Mouse (Mus musculus) limb, embryonic 10.5 days (tissue): ENCODE results near the gene Trp53. TPM values are rescaled to one million over a fixed set of nuclear protein-coding genes. Genes with fewer than 3 reads are reported as not detected.
A peak's percentile ranks its signal among the peaks of the same experiment; 100 is the strongest.

Experiments
- DNase-seq: peaks from one replicate; pipeline ENCODE4 v3.0.0-alpha.2; 2017; ENCODE audit warnings: low spot score
- H3K27ac ChIP-seq: fragments of 300-500 bp; sonication (generic); 2 replicates; pipeline ENCODE4 v1.5.1; 2016; ENCODE audit warnings: mild to moderate bottlenecking
- H3K27me3 ChIP-seq: fragments of 300-500 bp; sonication (generic); 2 replicates; pipeline ENCODE4 v1.6.1; 2016; ENCODE audit warnings: low read depth, mild to moderate bottlenecking; ENCODE audit not compliant: poor library complexity, severe bottlenecking
- H3K36me3 ChIP-seq: fragments of 300-500 bp; sonication (generic); 2 replicates; pipeline ENCODE4 v1.6.1; 2016; ENCODE audit warnings: mild to moderate bottlenecking, moderate library complexity
- H3K4me1 ChIP-seq: fragments of 300-500 bp; sonication (generic); 2 replicates; pipeline ENCODE4 v1.6.1; 2016
- H3K4me3 ChIP-seq: fragments of 300-500 bp; sonication (generic); 2 replicates; pipeline ENCODE4 v1.5.1; 2016; ENCODE audit warnings: mild to moderate bottlenecking, moderate library complexity
- H3K9me3 ChIP-seq: fragments of 300-500 bp; sonication (generic); replicated peaks from 2 replicates; pipeline ENCODE4 v1.6.1; 2016; ENCODE audit warnings: mild to moderate bottlenecking
- WGBS: fragments of 180-500 bp; shearing (Covaris S2); methylation state at CpG from one replicate; pipeline ENCODE4 v1.1.7; 2016; 5-methylcytosine and 5-hydroxymethylcytosine counted together
- microRNA counts: library from miRNA; unstranded; fragments of <30 nt; microRNA quantifications from one replicate; lab custom pipeline; 2017
- microRNA-seq: library from miRNA; unstranded; fragments of <30 nt; microRNA quantifications from one replicate; pipeline ENCODE4, GENCODE M21; 2017
- polyA plus RNA-seq: library from polyadenylated mRNA; unstranded; fragments of >200 nt; fragmentation: Nextera tagmentation; extraction: Ambion mirVana; gene quantifications from 2 replicates; pipeline ENCODE4 v1.2.1, GENCODE M21; 2016

The Trp53 gene
- polyA plus RNA-seq, 1 experiment from 2014 or later, result 243 TPM

DNA sequence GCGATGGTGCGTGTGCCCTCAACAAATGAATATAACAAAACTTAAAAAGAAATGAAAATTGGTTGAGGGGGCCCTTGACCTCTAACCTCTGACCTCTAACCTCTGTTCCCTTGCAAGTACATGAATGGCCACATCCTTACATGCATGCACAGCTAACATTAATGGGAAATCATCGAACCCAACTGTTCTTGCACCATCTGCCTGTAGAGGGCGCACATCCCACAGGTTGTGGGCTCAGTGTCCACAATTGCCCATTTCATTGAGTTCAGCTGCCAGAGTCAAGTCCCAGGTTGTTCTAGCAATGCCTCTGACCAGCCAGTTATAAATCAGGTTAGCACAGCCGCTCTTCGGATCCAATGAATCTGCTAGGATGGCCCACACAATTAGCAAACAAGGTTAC lies 48.1 kb downstream of the Trp53 start:
- peaks cover 7% of the 10 kb centered on the region; the same call in 1 of the 2 replicates for H3K4me1 ChIP-seq
- H3K36me3 ChIP-seq, result no peaks in the 10 kb centered on the region
- no peak overlapping the region for H3K4me3 ChIP-seq
- H3K27ac ChIP-seq, result no peak overlapping the region
- peak; percentile 88 for DNase-seq
- H3K9me3 ChIP-seq, result no peaks in the 10 kb centered on the region
- H3K27me3 ChIP-seq, result no peaks in the 10 kb centered on the region
- 37% methylated on average over 6 of the region's 6 CpGs for WGBS

- H3K36me3 ChIP-seq, result 0 out of 2 replicates have a peak, but pooled peaks cover 2% of the 10 kb centered on the region
- no peak for DNase-seq
- H3K4me3 ChIP-seq, result no peak overlapping the region
- WGBS, result 74% methylated on average over 1 of the region's 1 CpGs
- H3K4me1 ChIP-seq, result peaks cover 19% of the 10 kb centered on the region
- H3K9me3 ChIP-seq, result no peaks in the 10 kb centered on the region
- no peaks in the 10 kb centered on the region for H3K27me3 ChIP-seq
- no peak overlapping the region for H3K27ac ChIP-seq
These were observed 49.6 kb downstream of the Trp53 start for GRCm38 (mm10) chr11:69629802-69630201.

- peak; percentile 99 for DNase-seq
- H3K4me3 ChIP-seq, result peak within 1 kb of the TSS; percentile 100
- H3K4me1 ChIP-seq, result peaks cover 27% of the 10 kb centered on the region
- peak within 1 kb of the TSS; percentile 99 for H3K27ac ChIP-seq
- H3K36me3 ChIP-seq, result peaks cover 25% of the 10 kb centered on the region
- WGBS, result 0% methylated on average over 55 of the region's 56 CpGs
- H3K9me3 ChIP-seq, result no peaks in the 10 kb centered on the region
- no peaks in the 10 kb centered on the region for H3K27me3 ChIP-seq
These were observed 52.3 kb downstream of the Trp53 start, which contains the start of gene Fxr2 for GRCm38 (mm10) chr11:69632284-69633089. Gene Fxr2, plus strand, starts transcription at chr11:69632990.

- under 1% methylated on average over 50 of the region's 50 CpGs for WGBS
- H3K27me3 ChIP-seq, result no peaks in the 10 kb centered on the region
- no peaks in the 10 kb centered on the region for H3K9me3 ChIP-seq
- peaks cover 33% of the 10 kb centered on the region for H3K36me3 ChIP-seq
- DNase-seq, result no peak
- peak overlapping the region; percentile 100 for H3K4me3 ChIP-seq
- H3K4me1 ChIP-seq, result peaks cover 27% of the 10 kb centered on the region
- H3K27ac ChIP-seq, result peak overlapping the region; percentile 99
These were observed 53.1 kb downstream of the Trp53 start for GRCm38 (mm10) chr11:69633128-69633866.

DNA sequence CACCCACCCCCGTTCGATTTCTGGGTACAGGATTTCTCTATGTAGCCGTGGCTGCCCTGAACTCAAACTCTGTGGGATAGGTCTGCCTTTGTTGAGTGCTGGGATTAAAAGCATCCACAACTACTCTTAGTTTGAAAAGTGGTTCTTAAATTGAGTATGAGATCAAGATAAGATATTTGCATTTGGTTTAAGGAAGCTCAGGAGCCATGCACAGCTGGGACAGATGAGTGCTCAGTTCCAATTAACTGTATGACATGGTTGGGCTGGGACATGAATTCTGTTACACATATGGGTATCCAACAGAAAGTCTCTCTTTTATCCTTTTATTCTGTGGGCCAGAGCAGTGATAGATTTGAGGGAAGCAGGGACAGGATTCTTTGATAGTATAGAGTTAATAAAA lies 55.3 kb downstream of the Trp53 start:
- Histone ChIP-seq H3K9me3 (no peaks in the 10 kb centered on the region), H3K4me3 (no peak overlapping the region), H3K27ac (no peak overlapping the region), H3K36me3 (peaks cover 55% of the 10 kb centered on the region), H3K27me3 (no peaks in the 10 kb centered on the region), H3K4me1 (peaks cover 27% of the 10 kb centered on the region)
- DNase-seq, result no peak
- 98% methylated on average over 3 of the region's 3 CpGs for WGBS

MicroRNAs encoded within 50 kb of the gene (microRNA counts, 519-probe panel; counts per million panel counts)
- microRNA mmu-miR-467f (lab: Ali Mortazavi, UCI), result 684 counts per million, percentile 72 among the panel's probes with 10 or more counts

Small RNAs within 50 kb of the gene (microRNA-seq; reads per million reads assigned to microRNA genes)
- gene Mir467f, result not detected

Other genes with a start within 250 kb of the Trp53 start
- gene Rnf227, start 239.9 kb upstream of the Trp53 start, polyA plus RNA-seq, result 14.2 and 20.6 TPM in 2 replicates
- gene Chd3, start 211.0 kb upstream of the Trp53 start, polyA plus RNA-seq, result 35.1 and 70.5 TPM in 2 replicates
- 140 and 151 TPM in 2 replicates for gene Naa38, start 184.9 kb upstream of the Trp53 start, polyA plus RNA-seq
- 45.2 and 51.6 TPM in 2 replicates for gene Cyb5d1, start 184.7 kb upstream of the Trp53 start, polyA plus RNA-seq
- 23.0 and 24.7 TPM in 2 replicates for gene Tmem88, start 182.1 kb upstream of the Trp53 start, polyA plus RNA-seq
- 36.6 and 40.8 TPM in 2 replicates for gene Kdm6b, start 166.7 kb upstream of the Trp53 start, polyA plus RNA-seq
- gene Dnah2, start 31.2 kb upstream of the Trp53 start, polyA plus RNA-seq, result 1.0 and 1.3 TPM in 2 replicates
- gene Efnb3, start 20.2 kb upstream of the Trp53 start, polyA plus RNA-seq, result 44.2 and 55.2 TPM in 2 replicates
- 52.3 and 52.8 TPM in 2 replicates for gene Wrap53, start 104 bp upstream of the Trp53 start, polyA plus RNA-seq
- gene Atp1b2, start 25.6 kb downstream of the Trp53 start, polyA plus RNA-seq, result 1.5 TPM in 2 replicates
- gene Shbg, start 37.5 kb downstream of the Trp53 start, polyA plus RNA-seq, result not detected in 2 replicates
- 9.1 and 13.7 TPM in 2 replicates for gene Sat2, start 41.7 kb downstream of the Trp53 start, polyA plus RNA-seq
- 45.4 and 48.1 TPM in 2 replicates for gene Fxr2, start 52.6 kb downstream of the Trp53 start, polyA plus RNA-seq
- 0.16 TPM in 1 of 2 replicates, not detected in the other for gene Sox15, start 75.0 kb downstream of the Trp53 start, polyA plus RNA-seq
- gene Mpdu1, start 82.3 kb downstream of the Trp53 start, polyA plus RNA-seq, result 66.8 and 74.2 TPM in 2 replicates
- gene Cd68, start 85.8 kb downstream of the Trp53 start, polyA plus RNA-seq, result 3.5 and 3.6 TPM in 2 replicates
- gene Eif4a1, start 92.1 kb downstream of the Trp53 start, polyA plus RNA-seq, result 678 and 791 TPM in 2 replicates
- 149 and 151 TPM in 2 replicates for gene Senp3, start 101.7 kb downstream of the Trp53 start, polyA plus RNA-seq
- gene Tnfsf13, start 105.4 kb downstream of the Trp53 start, polyA plus RNA-seq, result 0.20 and 0.45 TPM in 2 replicates
- 3.0 and 4.2 TPM in 2 replicates for gene Tnfsf12, start 115.5 kb downstream of the Trp53 start, polyA plus RNA-seq
- 0.53 and 0.73 TPM in 2 replicates for gene Tnfsfm13, start 115.7 kb downstream of the Trp53 start, polyA plus RNA-seq
- gene Polr2a, start 178.3 kb downstream of the Trp53 start, polyA plus RNA-seq, result 41.8 and 47.0 TPM in 2 replicates
- 0.09 and 0.10 TPM in 2 replicates for gene Slc35g3, start 181.6 kb downstream of the Trp53 start, polyA plus RNA-seq
- 0.25 and 0.59 TPM in 2 replicates for gene Zbtb4, start 185.6 kb downstream of the Trp53 start, polyA plus RNA-seq
- gene Chrnb1, start 215.6 kb downstream of the Trp53 start, polyA plus RNA-seq, result 0.87 and 2.5 TPM in 2 replicates
- 0.40 and 0.55 TPM in 2 replicates for gene Fgf11, start 221.5 kb downstream of the Trp53 start, polyA plus RNA-seq
- gene Tmem102, start 225.3 kb downstream of the Trp53 start, polyA plus RNA-seq, result 1.4 and 1.5 TPM in 2 replicates
- not detected in 2 replicates for gene Gm39566, start 234.9 kb downstream of the Trp53 start, polyA plus RNA-seq
- gene Spem2, start 238.1 kb downstream of the Trp53 start, polyA plus RNA-seq, result not detected in 2 replicates
- not detected in 2 replicates for gene Spem1, start 241.8 kb downstream of the Trp53 start, polyA plus RNA-seq